Mouse (Mus musculus) forebrain, embryonic 11.5 days (tissue): Measurements from ENCODE around the gene Rnf6. TPM values are rescaled to one million over a fixed set of nuclear protein-coding genes. Genes with fewer than 3 reads are reported as not detected.

Experiments
- ATAC-seq: fragments of 200-750 bp; cut with Nextera tagmentation; replicated peaks from 2 replicates; pipeline ENCODE4 v1.8.0; 2017; ENCODE audit warnings: moderate TSS enrichment; ENCODE audit not compliant: low FRiP score
- DNase-seq: peaks from one replicate; pipeline ENCODE4 v3.0.0-alpha.2; 2017; ENCODE audit warnings: low spot score
- H3K27ac ChIP-seq: fragments of 300-500 bp; sonication (generic); 2 replicates; pipeline ENCODE4 v1.5.1; 2014; ENCODE audit warnings: low read depth, low read length
- H3K27me3 ChIP-seq: fragments of 300-500 bp; sonication (generic); 2 replicates; pipeline ENCODE4 v1.6.1; 2014; ENCODE audit warnings: mild to moderate bottlenecking, low read length, mixed read lengths; ENCODE audit not compliant: control insufficient read depth, insufficient read depth
- H3K36me3 ChIP-seq: fragments of 300-500 bp; sonication (generic); 2 replicates; pipeline ENCODE4 v1.6.1; 2014; ENCODE audit warnings: mild to moderate bottlenecking, low read length, moderate library complexity, mixed read lengths; ENCODE audit not compliant: control insufficient read depth, insufficient read depth
- H3K4me1 ChIP-seq: fragments of 300-500 bp; sonication (generic); replicated peaks from 2 replicates; pipeline ENCODE4 v1.6.1; 2014; ENCODE audit warnings: low read length, mixed read lengths; ENCODE audit not compliant: control insufficient read depth, insufficient read depth
- H3K4me2 ChIP-seq: fragments of 300-500 bp; sonication (generic); 2 replicates; pipeline ENCODE4 v1.6.1; 2014; ENCODE audit warnings: low read depth, mild to moderate bottlenecking, low read length, moderate library complexity, mixed read lengths; ENCODE audit not compliant: severe bottlenecking
- H3K4me3 ChIP-seq: fragments of 300-500 bp; sonication (generic); 2 replicates; pipeline ENCODE4 v1.5.1; 2014; ENCODE audit warnings: low read depth, low read length
- H3K9ac ChIP-seq: fragments of 300-500 bp; sonication (generic); 2 replicates; pipeline ENCODE4 v1.6.1; 2014; ENCODE audit warnings: low read length
- H3K9me3 ChIP-seq: fragments of 300-500 bp; sonication (generic); 2 replicates; pipeline ENCODE4 v1.6.1; 2016; ENCODE audit warnings: low read length, mixed read lengths; ENCODE audit not compliant: control insufficient read depth
- WGBS: fragments of 180-500 bp; shearing (Covaris S2); extraction: QIAGEN DNeasy Blood & Tissue Kit; methylation state at CpG from one replicate; pipeline ENCODE4 v1.1.7; 2014; 5-methylcytosine and 5-hydroxymethylcytosine counted together
- polyA plus RNA-seq: library from polyadenylated mRNA; unstranded; fragments of >200 nt; fragmentation: Nextera tagmentation; extraction: Ambion mirVana; gene quantifications from 2 replicates; pipeline ENCODE4 v1.2.1, GENCODE M21; 2014

Gene Rnf6
- polyA plus RNA-seq, 1 experiment from 2014 or later, result 22.7 TPM

- H3K9ac ChIP-seq, result peak overlapping the region; percentile 79; the same call in 1 of the 2 replicates
- 9% methylated on average over 13 of the region's 13 CpGs for WGBS
- no peaks in the 10 kb centered on the region for H3K9me3 ChIP-seq
- H3K4me2 ChIP-seq, result peak overlapping the region; percentile 74
- DNase-seq, result no peak
- H3K4me1 ChIP-seq, result peaks cover 5% of the 10 kb centered on the region; the same call in 1 of the 2 replicates
- H3K4me3 ChIP-seq, result peak overlapping the region; percentile 50
- H3K27ac ChIP-seq, result no peak overlapping the region
- H3K36me3 ChIP-seq, result peaks cover 6% of the 10 kb centered on the region
- peak; percentile 67 for ATAC-seq
- H3K27me3 ChIP-seq, result no peaks in the 10 kb centered on the region
Measured at GRCm38 (mm10) chr5:146220501-146220878, 865 bp downstream of the Rnf6 start.

- DNase-seq (no peak), ATAC-seq (no peak)
- Histone ChIP-seq H3K9ac (no peak overlapping the region), H3K27me3 (no peaks in the 10 kb centered on the region), H3K27ac (no peak overlapping the region), H3K9me3 (no peaks in the 10 kb centered on the region; the same call in 1 of the 2 replicates), H3K36me3 (peaks cover 19% of the 10 kb centered on the region), H3K4me3 (no peak overlapping the region), H3K4me2 (no peak overlapping the region), H3K4me1 (no peaks in the 10 kb centered on the region)
- WGBS, result 94% methylated on average over 5 of the region's 5 CpGs
Measured at GRCm38 (mm10) chr5:146205537-146205936, 15.8 kb downstream of the Rnf6 start.

GRCm38 (mm10) chr5:146203921-146204320 is 17.4 kb downstream of the Rnf6 start:
- no peak overlapping the region for H3K4me3 ChIP-seq
- 87% methylated on average over 2 of the region's 2 CpGs for WGBS
- no peaks in the 10 kb centered on the region; the same call in 1 of the 2 replicates for H3K9me3 ChIP-seq
- no peak overlapping the region for H3K9ac ChIP-seq
- peaks cover 19% of the 10 kb centered on the region for H3K36me3 ChIP-seq
- H3K4me1 ChIP-seq, result no peaks in the 10 kb centered on the region
- ATAC-seq (no peak), DNase-seq (no peak)
- H3K4me2 ChIP-seq, result no peak overlapping the region
- no peak overlapping the region for H3K27ac ChIP-seq
- no peaks in the 10 kb centered on the region for H3K27me3 ChIP-seq

GRCm38 (mm10) chr5:146200580-146200979 is 20.8 kb downstream of the Rnf6 start:
- WGBS, result 96% methylated on average over 6 of the region's 6 CpGs
- no peak overlapping the region for H3K4me3 ChIP-seq
- no peak overlapping the region for H3K27ac ChIP-seq
- no peaks in the 10 kb centered on the region; the same call in 1 of the 2 replicates for H3K9me3 ChIP-seq
- H3K9ac ChIP-seq, result no peak overlapping the region
- peaks cover 6% of the 10 kb centered on the region for H3K36me3 ChIP-seq
- no peak for DNase-seq
- H3K27me3 ChIP-seq, result no peaks in the 10 kb centered on the region
- ATAC-seq, result no peak
- H3K4me1 ChIP-seq, result no peaks in the 10 kb centered on the region
- no peak overlapping the region for H3K4me2 ChIP-seq

- DNase-seq, result no peak
- Histone ChIP-seq H3K9me3 (no peaks in the 10 kb centered on the region; the same call in 1 of the 2 replicates), H3K27me3 (no peaks in the 10 kb centered on the region), H3K27ac (no peak overlapping the region), H3K4me1 (no peaks in the 10 kb centered on the region), H3K4me3 (no peak overlapping the region), H3K9ac (no peak overlapping the region), H3K36me3 (peaks cover 5% of the 10 kb centered on the region; the same call in 1 of the 2 replicates), H3K4me2 (no peak overlapping the region)
- ATAC-seq, result no peak
- 85% methylated on average over 2 of the region's 2 CpGs for WGBS
Measured at GRCm38 (mm10) chr5:146199540-146199939, 21.8 kb downstream of the Rnf6 start.

- no peak for DNase-seq
- Histone ChIP-seq H3K9ac (no peak overlapping the region), H3K27me3 (no peaks in the 10 kb centered on the region), H3K27ac (no peak overlapping the region), H3K36me3 (peaks cover 3% of the 10 kb centered on the region; the same call in 1 of the 2 replicates), H3K4me1 (no peaks in the 10 kb centered on the region), H3K4me3 (no peak overlapping the region), H3K4me2 (no peak overlapping the region), H3K9me3 (no peaks in the 10 kb centered on the region; the same call in 1 of the 2 replicates)
- ATAC-seq, result no peak
Measured at GRCm38 (mm10) chr5:146199073-146199472, 22.3 kb downstream of the Rnf6 start.

GRCm38 (mm10) chr5:146193360-146193759 is 28.0 kb downstream of the Rnf6 start:
- no peak overlapping the region for H3K9ac ChIP-seq
- ATAC-seq, result no peak
- H3K4me1 ChIP-seq, result no peaks in the 10 kb centered on the region
- H3K4me2 ChIP-seq, result no peak overlapping the region
- H3K36me3 ChIP-seq, result no peaks in the 10 kb centered on the region
- WGBS, result 85% methylated on average over 8 of the region's 8 CpGs
- no peaks in the 10 kb centered on the region for H3K9me3 ChIP-seq
- no peaks in the 10 kb centered on the region for H3K27me3 ChIP-seq
- DNase-seq, result no peak
- H3K4me3 ChIP-seq, result no peak overlapping the region
- no peak overlapping the region for H3K27ac ChIP-seq

- Histone ChIP-seq H3K27ac (no peak overlapping the region), H3K4me2 (no peak overlapping the region), H3K9me3 (no peaks in the 10 kb centered on the region), H3K4me1 (no peaks in the 10 kb centered on the region), H3K9ac (no peak overlapping the region), H3K27me3 (no peaks in the 10 kb centered on the region), H3K4me3 (no peak overlapping the region), H3K36me3 (no peaks in the 10 kb centered on the region)
- no peak for DNase-seq
- WGBS, result 62% methylated on average over 3 of the region's 3 CpGs
- no peak for ATAC-seq
Measured at GRCm38 (mm10) chr5:146190501-146191269, 30.7 kb downstream of the Rnf6 start.

GRCm38 (mm10) chr5:146190093-146190492 is 31.3 kb downstream of the Rnf6 start:
- WGBS, result 68% methylated on average over 4 of the region's 4 CpGs
- Histone ChIP-seq H3K9ac (no peak overlapping the region), H3K36me3 (no peaks in the 10 kb centered on the region), H3K4me3 (no peak overlapping the region), H3K4me2 (no peak overlapping the region), H3K4me1 (no peaks in the 10 kb centered on the region), H3K27ac (no peak overlapping the region), H3K9me3 (no peaks in the 10 kb centered on the region), H3K27me3 (no peaks in the 10 kb centered on the region)
- DNase-seq, result no peak
- no peak for ATAC-seq
